Mouse (Mus musculus) urinary bladder, adult 2 months (tissue): Measurements from ENCODE around the gene Gm5475. TPM values are rescaled to one million over a fixed set of nuclear protein-coding genes. Genes with fewer than 3 reads are reported as not detected.

Experiments
- DNase-seq: peaks from one replicate; pipeline ENCODE4 v3.0.0; 2022; ENCODE audit warnings: low spot score
- polyA plus RNA-seq: library from polyadenylated mRNA; depleted of rRNA; stranded (reverse); fragments of >200 nt; gene quantifications from 2 replicates; pipeline ENCODE4 v1.2.3, GENCODE M21; 2012; rRNA removed

The Gm5475 gene
- polyA plus RNA-seq, 1 experiment, result not detected

DNA sequence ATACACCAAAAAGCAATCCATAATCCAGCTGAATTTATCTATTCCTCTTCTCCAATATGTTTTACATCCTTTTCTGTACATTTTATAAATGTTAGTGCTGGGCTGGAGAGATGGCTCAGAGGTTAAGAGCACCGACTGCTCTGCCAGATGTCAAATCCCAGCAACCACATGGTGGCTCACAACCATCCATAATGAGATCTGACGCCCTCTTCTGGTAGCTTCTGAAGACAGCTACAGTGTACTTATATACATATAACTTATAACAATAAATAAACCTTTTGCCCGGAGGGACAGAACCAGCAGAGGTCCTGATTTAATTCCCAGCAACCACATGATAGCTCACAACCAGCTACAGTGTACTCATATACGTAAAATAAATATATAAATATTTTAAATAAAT is 26.6 kb downstream of the Gm5475 start:
- no peak for DNase-seq

DNA sequence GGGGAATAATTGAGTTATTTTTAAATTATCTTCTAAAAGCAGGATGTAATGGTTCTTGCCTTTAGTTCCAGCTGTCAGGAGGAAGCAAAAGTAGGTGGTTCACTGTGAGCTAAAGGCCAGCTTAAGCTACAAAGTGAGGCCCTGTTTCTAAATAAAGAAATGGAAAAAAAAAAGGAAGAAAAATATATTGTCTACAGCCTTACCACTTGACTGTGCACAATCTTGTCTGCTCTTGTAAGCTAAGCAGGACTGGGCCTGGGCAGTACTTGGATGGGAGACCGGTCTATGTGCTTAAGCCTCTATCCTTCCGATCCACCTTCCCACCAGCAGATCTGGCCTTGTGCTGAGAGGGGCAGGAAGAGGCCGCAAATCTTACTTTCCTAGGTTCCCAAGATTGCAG is 27.5 kb downstream of the Gm5475 start:
- DNase-seq, result no peak

DNA sequence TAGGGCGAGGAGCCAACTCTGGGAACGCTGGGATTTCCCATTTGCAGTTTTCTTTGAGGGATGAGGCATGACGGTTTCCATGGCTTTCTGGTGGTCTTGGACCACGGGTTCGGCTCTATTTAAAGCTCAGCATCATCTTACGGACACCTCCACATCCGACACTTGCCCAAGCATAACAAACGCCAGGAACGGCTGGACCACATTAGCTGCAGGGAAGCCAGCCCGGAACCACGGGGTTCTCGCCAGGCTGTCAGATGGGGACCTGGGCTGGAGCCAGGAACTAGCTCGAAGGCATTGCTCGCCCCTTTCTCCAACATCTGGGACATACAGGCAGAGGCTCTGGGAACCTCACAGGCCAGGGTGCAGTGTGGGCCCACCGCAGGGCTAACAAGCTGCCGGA is 29.3 kb downstream of the Gm5475 start:
- no peak for DNase-seq

DNA sequence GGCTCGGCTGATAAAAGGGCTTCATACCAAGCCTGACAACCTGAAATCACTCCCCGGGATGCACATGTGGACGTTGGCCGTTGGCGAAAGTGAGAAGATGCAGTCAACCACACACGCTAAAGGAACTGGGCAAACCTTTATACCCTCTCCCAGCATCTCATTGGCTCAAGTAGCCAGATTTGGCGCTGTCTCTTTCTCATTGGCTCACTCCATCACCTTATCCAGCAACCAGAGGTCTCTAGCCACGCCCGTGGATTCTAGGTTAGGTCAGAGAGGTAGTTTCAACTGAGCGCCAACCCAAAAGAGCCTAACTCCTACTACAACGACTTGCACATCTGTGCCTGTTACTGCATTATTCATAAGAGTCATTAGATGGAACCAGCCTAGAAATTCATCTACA is 30.5 kb downstream of the Gm5475 start:
- DNase-seq, result no peak

DNA sequence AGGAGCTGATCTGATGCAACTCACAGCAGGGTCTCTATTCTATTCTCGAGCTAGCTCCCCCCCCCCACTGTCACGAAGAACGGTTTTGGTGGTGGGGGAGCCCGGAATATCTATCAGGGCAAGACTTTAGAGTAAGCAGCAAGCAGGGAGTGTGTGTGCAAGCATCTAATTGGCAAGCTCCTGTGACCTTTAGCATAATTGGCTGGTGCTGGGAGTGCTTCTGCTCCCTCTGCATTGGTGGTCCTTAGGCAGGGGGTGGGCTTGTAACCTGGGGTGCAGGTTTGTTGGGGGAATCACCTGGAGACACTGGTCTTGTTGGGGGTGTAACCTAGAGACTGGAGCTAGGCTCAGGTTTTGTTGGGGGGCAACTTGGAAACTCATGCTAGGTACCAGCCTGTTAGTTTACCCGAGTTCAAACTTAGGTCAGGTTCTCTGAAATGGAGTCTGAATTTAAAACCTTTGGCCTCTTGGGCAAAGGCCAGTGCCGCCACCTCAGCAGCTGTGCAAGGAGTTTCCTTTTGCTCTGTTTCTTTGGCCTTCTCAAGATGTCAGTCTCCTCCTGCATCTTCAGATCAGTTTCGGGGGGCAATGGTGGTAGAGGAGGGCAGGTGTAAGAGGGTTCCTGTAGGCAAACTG is 34.5 kb downstream of the Gm5475 start:
- no peak for DNase-seq

DNA sequence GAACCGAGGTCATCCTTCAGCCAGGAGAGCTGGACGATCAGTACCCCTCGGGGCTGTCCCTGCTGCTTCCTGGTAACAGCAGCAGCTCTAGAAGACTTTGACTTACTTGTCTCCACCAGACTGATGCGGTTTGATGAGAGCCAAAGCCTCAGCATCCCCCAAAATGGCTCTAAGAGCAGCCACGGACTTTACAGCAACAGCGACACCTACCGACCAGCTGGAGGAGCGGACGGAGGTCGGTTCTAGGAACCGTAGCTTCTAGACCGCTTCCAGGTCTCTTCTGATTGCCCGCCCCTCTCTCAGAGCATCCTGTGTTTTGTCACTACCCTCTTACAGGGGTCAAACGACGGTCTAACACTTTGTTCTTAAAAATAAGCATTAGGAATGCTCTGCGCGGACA is 35.4 kb downstream of the Gm5475 start:
- DNase-seq, result peak; percentile 48

DNA sequence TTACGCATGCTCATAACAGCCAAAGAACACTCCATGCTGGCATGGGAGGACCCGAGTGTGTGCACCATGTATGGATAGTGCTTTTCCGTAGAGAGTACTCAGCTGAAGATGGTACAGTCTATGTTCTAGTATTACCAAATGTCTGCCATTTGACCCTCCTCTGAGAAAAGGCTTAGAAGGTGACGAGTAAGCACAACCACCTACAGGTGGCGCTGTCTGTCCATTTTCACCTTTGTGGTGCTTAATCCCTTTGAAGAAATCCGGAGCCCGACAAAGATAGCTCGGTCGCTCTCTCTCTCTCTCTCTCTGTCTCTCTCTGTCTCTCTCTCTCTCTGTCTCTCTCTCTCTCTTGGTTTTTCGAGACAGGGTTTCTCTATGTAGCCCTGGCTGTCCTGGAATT is 36.1 kb downstream of the Gm5475 start:
- no peak for DNase-seq

DNA sequence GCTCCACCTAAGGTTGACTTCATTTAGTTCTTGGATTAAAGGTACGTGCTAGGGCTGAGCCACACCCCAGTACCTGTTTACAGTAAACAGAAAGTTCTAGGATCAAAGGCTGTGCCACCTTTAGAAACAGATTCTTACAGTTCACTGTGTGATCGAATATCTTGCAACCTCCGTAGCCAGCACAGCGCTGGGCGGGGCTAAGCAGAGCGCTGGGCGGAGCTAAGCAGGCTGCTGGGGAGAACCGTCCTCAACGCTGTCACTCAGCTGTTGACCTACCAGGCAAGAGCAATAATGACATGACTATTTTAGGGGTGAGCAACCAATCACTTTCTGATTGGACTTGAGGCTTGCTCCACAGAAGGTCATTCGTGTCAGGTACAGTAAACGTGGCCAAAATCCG is 39.0 kb downstream of the Gm5475 start:
- no peak for DNase-seq

DNA sequence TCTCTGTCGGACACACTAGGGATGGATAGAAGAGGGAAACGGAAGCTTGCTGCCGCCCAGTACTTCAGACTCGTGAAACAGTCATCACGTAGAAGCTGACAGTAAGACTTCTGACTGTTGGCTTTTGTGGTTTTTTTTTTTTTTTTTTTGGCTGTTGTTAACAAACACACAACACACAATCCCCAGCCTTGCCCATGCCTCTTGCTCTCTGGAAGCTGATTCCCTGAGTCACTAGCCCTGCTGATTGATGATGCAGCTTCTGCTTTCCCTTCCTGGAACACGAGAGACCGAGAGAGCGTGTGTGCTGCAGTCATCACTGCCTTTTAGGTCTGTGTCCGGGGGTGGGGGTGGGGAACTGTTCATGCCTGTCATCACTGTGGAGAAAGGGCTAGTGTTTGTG is 39.7 kb downstream of the Gm5475 start:
- DNase-seq, result no peak

DNA sequence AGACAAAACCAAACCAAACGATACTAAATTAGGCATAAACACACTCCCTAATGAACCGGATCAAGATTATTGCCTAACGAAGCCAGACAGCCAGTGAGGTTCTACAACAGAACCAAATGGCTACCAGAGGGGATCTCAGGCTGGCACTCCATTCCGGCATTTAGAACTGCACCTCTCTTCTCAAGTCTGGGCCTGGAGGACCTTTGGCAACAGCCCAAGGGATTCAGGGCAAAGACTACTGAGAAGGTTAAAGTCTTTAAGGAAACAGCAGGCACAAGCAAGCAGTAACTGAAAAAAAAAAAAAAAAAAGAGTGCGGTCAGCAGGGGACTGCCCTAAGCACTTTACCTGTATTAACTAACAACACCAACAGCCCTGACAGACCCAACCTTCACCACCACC is 40.1 kb downstream of the Gm5475 start:
- DNase-seq, result no peak

DNA sequence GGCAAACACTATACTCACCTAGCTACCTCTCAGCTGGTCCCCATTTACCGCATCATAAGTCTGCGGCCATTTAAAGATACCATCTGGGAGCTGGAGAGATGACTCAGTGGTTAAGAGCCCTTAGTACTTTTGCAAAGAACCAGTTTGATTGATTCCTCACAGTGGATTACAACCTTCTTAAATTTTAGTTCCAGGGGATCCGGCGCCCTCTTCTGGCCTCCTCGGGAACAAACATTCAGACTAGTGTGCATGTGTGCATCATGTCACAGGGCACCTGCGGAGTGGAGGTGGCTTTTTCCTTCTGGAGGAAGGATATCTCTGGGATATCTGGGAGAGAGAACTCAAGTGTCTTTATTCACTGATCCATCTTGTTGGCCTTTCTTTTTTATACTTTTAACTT is 41.8 kb downstream of the Gm5475 start:
- DNase-seq, result no peak

DNA sequence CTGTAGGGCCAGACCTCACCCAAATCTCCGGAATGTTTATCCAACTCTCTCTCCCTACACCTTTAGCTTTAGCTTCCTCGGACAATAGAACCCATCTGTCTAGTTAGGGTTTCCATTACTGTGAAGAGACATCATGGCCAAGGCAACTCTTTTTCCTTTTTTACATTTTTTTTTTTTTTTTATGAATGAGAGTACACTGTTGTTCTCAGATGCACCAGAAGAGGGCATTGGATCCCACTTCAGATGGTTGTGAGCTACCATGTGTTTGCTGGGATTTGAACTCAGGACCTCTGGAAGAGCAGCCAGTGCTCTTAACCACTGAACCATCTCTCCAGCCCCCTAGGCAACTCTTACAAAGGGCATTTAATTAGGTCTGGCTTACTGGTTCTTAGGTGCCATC is 43.5 kb downstream of the Gm5475 start:
- DNase-seq, result no peak

DNA sequence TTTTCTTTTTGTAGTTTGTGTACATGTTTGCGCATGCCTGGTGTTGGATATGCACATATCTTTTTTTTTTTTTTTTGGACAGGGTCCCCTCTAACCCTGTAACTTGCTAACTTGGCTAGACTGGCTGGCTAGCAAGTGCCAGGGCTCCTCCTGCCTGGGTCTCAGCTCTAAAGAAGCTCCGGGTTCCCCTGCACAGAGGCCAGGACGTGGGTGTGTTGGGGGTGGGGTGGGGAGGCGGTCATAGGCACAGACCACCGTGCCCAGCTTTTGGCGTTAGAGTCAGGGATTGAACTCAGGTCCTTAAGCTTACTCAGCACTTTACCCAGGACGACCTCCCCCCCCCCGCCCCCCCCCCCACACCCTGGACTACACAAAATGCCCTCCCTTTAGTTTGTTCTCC is 45.8 kb downstream of the Gm5475 start:
- DNase-seq, result no peak

DNA sequence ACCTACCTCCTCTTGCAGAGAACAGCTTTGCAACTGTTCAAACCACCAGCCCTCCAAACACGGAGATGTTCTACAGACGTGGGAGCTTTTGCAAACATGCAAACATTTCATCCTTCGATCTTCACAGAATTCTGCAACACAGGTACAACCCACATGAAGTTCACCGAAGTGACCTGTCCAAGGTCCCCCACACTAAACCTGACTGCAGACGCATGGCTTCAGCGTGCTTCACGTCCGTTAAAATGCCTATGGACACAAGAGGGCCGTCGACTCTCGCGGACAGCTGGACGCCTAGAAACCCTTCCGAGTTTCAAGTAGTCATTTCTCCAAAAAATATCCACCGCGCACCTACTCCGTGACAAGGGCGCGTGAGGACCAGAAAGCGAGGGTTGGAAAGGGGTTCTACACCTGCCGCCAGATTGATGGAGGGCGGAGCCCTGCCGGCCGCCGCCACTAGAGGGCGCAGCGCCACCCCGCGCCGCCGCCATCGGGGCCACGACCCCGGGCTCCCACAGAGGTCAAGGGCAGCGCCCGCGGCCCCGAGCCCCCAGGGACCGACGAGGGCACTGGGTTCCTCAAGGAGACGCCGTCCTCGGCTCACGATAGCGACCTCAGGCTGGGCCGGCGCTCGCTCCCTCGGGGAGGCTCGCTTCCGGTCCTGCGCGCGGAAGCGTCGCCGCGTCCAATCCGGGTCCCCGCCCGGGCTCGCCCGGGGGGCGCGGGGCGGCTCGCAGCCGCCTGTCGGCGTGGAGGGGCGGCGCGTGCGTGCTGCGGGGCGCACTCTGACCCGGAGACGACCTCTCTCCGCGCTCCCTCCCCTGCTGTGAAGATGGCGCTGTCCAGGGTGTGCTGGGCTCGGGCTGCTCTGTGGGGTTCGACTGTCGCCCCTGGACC is 46.6 kb downstream of the Gm5475 start, which contains the start of gene Letmd1:
Letmd1 (plus strand) TSS at position 729 of the 894 bp plus-strand sequence.
- peak; percentile 76 for DNase-seq

DNA sequence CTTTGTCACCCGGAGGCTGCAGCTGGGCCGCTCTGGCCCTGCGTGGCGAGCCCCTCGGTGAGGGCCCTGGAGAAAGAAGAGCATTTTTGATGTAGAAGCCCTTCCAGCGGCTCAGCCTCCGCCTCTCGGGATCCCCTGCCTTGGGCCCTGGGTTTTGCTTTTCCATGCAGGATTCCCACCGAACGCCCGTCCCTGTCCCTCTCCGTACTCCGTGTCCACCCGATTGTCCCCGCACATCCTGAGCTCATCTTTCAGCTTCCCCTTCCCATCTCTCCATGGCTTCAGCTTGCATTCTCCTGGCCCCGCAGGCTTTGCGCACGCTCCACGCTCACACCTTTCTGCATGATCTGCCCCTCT is 47.2 kb downstream of the Gm5475 start:
- no peak for DNase-seq

DNA sequence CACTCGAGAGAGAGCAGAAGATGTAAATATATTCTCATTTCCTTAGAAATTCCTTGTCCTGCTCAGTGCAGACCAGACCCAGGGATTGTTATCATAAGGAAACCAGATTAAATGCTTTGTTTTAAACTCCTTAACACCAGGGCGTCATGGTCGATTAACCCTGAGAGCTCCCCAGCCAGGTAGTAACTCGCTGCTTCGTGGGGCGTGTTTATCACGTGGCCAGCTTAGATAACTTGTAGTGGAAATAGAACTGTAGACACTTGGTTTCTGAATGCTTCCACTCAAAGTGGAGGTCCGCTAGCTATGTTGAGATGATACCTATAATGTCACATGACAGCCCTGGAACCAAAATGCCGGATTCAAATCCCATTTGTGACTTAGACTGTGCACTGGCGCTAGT is 48.1 kb downstream of the Gm5475 start:
- DNase-seq, result no peak

DNA sequence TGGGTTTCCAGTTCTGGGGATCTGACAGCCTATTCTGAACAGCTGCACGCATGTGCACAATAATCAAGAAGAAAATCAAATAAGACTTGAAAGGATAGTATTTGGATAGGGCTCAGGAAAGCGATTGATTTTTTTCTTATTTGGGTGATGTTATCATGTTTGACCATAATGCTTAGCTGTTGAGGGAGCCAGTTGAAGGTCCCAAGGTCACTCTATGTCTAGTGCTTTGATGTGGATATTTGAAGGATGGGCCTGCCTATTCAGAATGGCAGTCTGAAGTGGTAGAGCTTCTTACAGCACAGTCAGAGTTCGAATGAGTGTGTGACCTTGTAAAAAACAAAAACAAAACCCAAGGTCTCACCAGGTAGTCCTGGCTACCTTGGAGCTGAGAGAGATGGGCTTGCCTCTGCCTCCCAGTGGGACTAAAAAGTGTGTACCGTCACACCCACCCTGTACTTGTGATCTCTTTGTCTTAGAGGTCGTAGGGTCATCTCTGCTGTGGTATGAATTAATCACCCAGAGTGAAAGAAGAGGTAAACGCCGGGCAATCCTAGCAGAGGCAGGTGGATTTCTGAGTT is 52.1 kb downstream of the Gm5475 start:
- no peak for DNase-seq

Other genes starting within 250 kb of the Gm5475 start
- 34.3 and 35.9 TPM in 2 replicates for gene Atf1, start 194.3 kb upstream of the Gm5475 start, polyA plus RNA-seq
- gene Tmprss12, start 141.3 kb upstream of the Gm5475 start, polyA plus RNA-seq, result not detected in 2 replicates
- gene Mettl7a1, start 118.0 kb upstream of the Gm5475 start, polyA plus RNA-seq, result 101 and 106 TPM in 2 replicates
- 0.12 and 0.15 TPM in 2 replicates for gene Mettl7a3, start 87.2 kb upstream of the Gm5475 start, polyA plus RNA-seq
- gene Methig1, start 69.0 kb upstream of the Gm5475 start, polyA plus RNA-seq, result not detected in 2 replicates
- 0.04 TPM in 1 of 2 replicates, not detected in the other for gene Mettl7a2, start 68.9 kb upstream of the Gm5475 start, polyA plus RNA-seq
- gene Higd1c, start 57.6 kb upstream of the Gm5475 start, polyA plus RNA-seq, result not detected in 2 replicates
- gene Slc11a2, start 2.9 kb downstream of the Gm5475 start, polyA plus RNA-seq, result 19.3 and 21.5 TPM in 2 replicates
- 46.8 and 50.4 TPM in 2 replicates for gene Letmd1, start 46.9 kb downstream of the Gm5475 start, polyA plus RNA-seq
- gene Csrnp2, start 73.3 kb downstream of the Gm5475 start, polyA plus RNA-seq, result 3.2 and 3.8 TPM in 2 replicates
- 14.4 and 15.4 TPM in 2 replicates for gene Tfcp2, start 129.9 kb downstream of the Gm5475 start, polyA plus RNA-seq
- 14.4 and 23.0 TPM in 2 replicates for gene Pou6f1, start 177.8 kb downstream of the Gm5475 start, polyA plus RNA-seq
- gene Dazap2, start 193.2 kb downstream of the Gm5475 start, polyA plus RNA-seq, result 255 and 281 TPM in 2 replicates
- gene Smagp, start 214.8 kb downstream of the Gm5475 start, polyA plus RNA-seq, result 65.7 and 67.6 TPM in 2 replicates
- gene Bin2, start 247.4 kb downstream of the Gm5475 start, polyA plus RNA-seq, result 6.5 and 6.6 TPM in 2 replicates